Mouse (Mus musculus) left cerebral cortex, adult 11 months (tissue): Measurements from ENCODE around the gene Prrc2b.

Source experiments
- DNase-seq: peaks from one replicate; pipeline ENCODE4 v3.0.0; 2022; ENCODE audit warnings: low spot score

The Prrc2b gene

GRCm38 (mm10) chr2:32283986-32284385, 133.1 kb downstream of the Prrc2b start:
- DNase-seq, result no peak
